Mouse (Mus musculus): ENCODE results near the gene Adprhl2. TPM values are rescaled to one million over a fixed set of nuclear protein-coding genes. Genes with fewer than 3 reads are reported as not detected.

Adprhl2 gene
- total RNA-seq, 2 experiments from 2014 or later: 9.8 to 11.5 TPM

- peak; percentile 87 for DNase-seq
- intact Hi-C loops (cut with DNase I; ENCODE audit: low total_unique reads): loop anchor here (5.0 kb wide), 2 partner anchors 33 to 88 kb away; no protein-coding TSS in a partner anchor
Measured at GRCm38 (mm10) chr4:126309922-126310309, 11.6 kb downstream of the Adprhl2 start.

DNA sequence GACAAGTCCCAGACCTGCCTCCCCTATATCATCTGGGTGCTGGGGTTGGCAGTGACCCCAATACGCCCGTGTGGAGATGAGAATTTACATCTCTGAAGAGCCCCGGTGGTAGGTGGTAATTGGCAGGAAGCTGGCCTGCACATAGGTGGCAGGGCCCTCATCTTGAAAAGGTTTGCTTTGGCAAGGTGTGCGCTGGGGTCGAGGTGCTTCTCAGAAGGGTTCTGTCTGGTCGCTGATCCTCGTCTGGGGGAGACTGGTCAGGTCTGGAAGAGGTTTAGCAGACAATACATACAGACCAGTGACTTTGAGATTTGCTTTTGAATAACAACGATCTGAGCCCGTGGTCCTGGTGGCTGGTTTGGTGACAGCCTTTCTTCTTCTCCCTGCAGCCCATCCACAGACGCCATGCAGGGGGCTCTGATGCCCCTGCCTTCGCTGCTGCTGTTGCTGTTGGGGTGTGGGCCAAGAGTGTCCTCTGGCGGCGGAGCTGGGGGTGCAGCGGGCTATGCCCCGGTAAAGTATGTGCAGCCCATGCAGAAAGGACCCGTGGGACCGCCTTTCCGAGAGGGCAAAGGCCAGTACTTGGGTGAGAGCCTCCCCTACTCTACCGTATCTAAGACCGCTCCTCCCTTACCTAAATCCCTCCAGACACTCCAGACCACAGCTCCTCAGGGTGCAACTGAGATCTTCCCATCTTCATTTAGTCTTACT is 12.1 kb downstream of the Adprhl2 start:
- intact Hi-C loops (cut with DNase I; ENCODE audit: low total_unique reads): no loop called here

DNA sequence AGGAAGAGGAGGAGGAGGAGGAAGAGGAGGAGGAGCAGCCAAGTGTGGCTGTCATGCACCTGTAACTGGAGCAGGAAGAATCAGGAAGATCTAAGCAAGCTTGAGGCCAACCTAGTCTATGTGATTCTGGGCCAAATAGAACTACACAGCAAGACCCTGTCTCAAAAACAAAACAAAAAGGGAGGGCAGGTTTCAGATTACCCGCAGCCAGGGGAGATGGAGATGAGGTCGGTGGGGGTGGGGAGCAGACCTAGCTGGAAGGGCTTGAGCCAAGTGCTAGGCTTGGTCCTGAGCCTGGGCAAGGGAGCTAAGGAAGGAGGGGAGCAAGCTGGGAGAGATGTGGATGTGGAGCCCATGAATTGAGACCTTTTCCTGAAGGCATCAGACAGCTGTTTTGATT is 14.7 kb downstream of the Adprhl2 start:
- no peak for DNase-seq
- intact Hi-C loops (cut with DNase I; ENCODE audit: low total_unique reads): no loop called here

More for the DNA sequence above, 12.1 kb downstream of the Adprhl2 start:
- DNase-seq: peak; percentile 49

DNA sequence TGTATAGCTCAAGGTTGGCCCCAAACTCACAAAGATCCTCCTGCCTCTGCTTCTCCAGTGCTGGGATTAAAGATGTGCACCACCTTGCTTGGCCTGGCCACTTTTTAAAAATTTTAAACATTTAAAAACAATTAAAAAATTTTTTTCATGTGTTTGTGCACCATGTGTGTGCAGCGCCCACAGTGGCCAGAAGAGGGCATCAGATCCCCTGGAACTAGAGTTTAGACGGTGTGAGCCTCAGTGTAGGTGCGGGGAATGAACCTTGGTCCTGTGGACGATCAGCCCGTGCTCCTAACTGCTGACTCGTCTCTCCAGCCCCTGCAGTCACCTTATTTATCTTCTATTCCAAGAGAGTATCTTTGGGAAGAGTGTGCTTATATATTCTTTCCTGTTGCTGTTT is 15.4 kb downstream of the Adprhl2 start:
- intact Hi-C loops (cut with DNase I; ENCODE audit: low total_unique reads): no loop called here

DNA sequence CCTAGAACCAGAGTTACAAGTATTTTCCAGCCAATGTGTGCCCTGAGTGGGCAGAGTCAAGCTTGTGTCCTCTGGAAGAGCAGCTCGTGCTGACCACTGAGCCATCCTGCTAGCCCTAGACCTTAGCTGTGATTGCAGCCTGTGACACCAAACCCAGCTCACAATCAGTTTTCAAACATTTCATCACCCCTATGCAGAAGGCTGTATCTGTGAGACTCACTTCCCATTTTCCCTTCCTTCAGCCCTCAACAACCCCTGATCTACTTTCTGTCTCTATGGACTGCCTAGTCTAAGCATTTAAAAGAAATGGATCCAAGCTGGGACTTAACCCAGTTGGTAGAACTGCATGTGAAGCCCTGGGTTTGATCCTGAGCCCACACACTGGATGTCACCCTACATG is 16.1 kb downstream of the Adprhl2 start:
- intact Hi-C loops (cut with DNase I; ENCODE audit: low total_unique reads): no loop called here
- no peak for DNase-seq

More for the DNA sequence above, 15.4 kb downstream of the Adprhl2 start:
- DNase-seq: no peak

- intact Hi-C loops (cut with DNase I; ENCODE audit: low total_unique reads): no loop called here
- no peak for DNase-seq
Measured at GRCm38 (mm10) chr4:126303877-126304276, 17.6 kb downstream of the Adprhl2 start.

- DNase-seq: no peak
- intact Hi-C loops (cut with DNase I; ENCODE audit: low total_unique reads): no loop called here
Measured at GRCm38 (mm10) chr4:126301584-126302309, 19.8 kb downstream of the Adprhl2 start.

DNA sequence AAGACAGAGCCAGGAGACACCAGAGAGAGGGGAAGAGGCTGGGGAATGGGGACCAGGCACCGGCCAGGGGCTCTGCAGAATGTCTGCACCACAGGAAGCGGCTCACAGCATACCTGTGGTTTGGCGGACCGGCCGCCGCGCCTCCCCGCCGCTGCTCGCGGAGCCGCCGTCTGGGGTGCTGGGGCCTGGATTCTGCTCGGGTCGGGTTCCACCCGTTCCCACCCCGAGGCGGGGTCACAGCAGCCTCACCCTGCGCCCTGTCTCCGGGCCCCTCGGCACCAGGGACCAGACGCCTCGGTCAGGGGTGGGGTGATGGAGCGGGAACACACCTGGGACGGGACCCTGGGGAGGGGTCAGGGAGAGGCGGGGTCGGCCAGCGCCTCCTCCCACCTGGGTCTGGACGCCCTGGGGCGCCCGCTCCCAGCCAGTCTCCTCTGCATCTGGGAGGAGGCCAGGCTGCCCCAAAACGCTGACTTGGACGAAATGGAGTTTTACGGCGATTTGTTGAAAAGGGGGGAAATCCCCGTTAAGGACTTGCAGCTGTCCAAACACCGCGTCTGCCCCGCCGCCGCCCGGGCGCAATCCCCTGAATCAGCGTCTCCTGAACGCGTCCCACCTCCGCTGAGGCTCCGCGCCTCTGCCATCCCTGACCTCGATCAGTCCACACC is 20.5 kb downstream of the Adprhl2 start:
- intact Hi-C loops (cut with DNase I; ENCODE audit: low total_unique reads): no loop called here
- no peak for DNase-seq

DNA sequence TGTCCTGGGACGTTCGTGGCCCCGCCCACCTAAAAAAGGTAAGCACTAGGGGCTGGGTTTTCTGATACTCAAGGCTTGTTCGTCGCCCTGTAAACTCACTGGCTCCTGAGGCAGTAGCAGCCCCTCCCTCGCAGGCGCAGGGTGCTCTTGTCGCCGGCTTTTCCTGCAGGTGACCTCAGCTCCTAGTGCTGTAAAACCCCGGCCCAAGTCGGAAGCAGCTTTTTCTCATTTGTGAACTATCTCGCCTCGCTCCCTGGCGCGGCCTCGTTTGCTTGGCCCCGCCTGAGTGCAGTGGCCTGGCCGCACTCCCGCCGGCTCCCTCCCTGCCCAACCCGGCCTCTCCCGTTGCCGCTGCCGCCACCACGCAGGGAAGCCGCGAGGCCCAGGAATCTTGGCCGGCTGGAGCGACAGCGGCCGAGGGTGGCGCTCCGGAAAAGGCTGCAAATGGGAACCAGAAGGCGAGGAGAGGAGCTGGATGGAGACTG is 24.8 kb downstream of the Adprhl2 start:
- intact Hi-C loops (cut with DNase I; ENCODE audit: low total_unique reads): no loop called here
- DNase-seq: peak; percentile 88

DNA sequence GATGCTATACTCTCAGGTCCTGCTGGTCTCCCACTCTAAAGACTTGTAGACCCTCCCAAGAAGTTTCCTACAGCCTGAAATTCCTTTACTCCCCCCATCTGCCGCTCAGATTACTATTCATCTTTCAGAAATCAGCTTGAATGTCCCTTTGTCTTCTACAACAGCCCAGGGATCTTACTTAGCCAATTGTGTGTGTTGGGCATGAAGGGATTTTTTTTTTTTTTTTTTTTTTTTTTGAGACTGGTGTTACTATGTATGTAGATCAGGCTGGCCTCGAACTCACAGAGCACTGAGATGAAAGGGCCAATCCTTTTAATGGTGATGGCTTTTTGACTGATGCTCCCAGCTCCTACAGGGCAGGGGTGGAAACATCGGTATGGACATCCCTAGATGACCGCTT is 25.6 kb downstream of the Adprhl2 start:
- intact Hi-C loops (cut with DNase I; ENCODE audit: low total_unique reads): no loop called here
- DNase-seq: no peak

GRCm38 (mm10) chr4:126295152-126295551 is 26.4 kb downstream of the Adprhl2 start:
- DNase-seq: no peak
- intact Hi-C loops (cut with DNase I; ENCODE audit: low total_unique reads): no loop called here

GRCm38 (mm10) chr4:126291196-126291595 is 30.3 kb downstream of the Adprhl2 start:
- intact Hi-C loops (cut with DNase I; ENCODE audit: low total_unique reads): no loop called here

GRCm38 (mm10) chr4:126290314-126290713 is 31.2 kb downstream of the Adprhl2 start:
- intact Hi-C loops (cut with DNase I; ENCODE audit: low total_unique reads): no loop called here
- DNase-seq: no peak

More at GRCm38 (mm10) chr4:126291196-126291595, 30.3 kb downstream of the Adprhl2 start:
- no peak for DNase-seq

DNA sequence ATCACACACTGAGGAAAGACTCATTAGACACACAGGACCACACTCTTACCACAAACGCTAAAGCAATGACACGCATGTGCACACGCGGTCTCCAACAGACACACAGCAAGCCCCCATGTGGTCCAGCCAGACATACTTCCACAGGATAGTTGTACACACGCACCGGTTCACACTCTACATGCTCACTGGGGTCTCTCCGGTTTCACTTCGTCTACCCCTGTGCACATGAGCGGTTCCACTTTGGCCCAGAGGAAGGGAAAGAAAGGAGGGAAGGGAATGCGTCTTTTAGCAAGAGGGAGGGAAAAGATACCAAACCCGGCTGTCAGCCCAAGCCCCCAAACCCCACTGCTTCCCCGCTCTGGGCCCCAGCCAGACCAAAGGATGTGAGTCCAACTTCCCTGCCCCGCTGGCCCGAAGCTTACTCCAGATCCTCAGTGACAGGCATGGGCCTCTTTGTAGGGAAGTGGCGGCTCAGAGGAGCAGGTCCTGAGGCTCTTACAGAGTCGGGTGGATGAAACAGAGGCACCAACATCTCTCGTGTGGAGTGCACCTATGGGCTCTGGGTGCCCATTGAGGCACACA is 33.3 kb downstream of the Adprhl2 start:
- intact Hi-C loops (cut with DNase I; ENCODE audit: low total_unique reads): no loop called here

GRCm38 (mm10) chr4:126287302-126287995 is 34.1 kb downstream of the Adprhl2 start:
- intact Hi-C loops (cut with DNase I; ENCODE audit: low total_unique reads): no loop called here
- DNase-seq: no peak

More for the DNA sequence above, 33.3 kb downstream of the Adprhl2 start:
- DNase-seq: no peak

DNA sequence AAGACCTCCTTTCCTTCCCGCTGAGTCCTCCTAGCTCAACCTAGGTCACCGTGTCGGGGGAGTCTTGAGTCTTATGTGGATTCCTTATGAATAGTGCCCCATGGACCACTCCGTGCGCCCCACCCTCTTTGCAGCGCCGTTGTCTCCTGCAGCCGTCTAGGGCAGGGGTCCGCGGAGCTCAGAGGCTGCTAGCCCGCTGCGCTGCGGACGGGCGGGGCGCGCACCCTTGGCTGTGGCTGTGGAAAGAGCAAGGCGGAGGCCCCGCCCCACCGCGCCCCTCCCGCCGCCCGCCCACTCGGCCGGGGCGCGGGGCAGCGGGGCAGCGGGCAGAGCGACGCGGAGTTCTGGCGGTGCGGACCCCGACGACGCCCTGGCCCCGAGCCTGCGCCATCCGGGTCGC is 35.0 kb downstream of the Adprhl2 start, which contains the start of gene Col8a2:
Gene Col8a2, plus strand, starts transcription at position 302 of the 400 bp plus-strand sequence.
- intact Hi-C loops (cut with DNase I; ENCODE audit: low total_unique reads): no loop called here
- no peak for DNase-seq

- no peak for DNase-seq
- intact Hi-C loops (cut with DNase I; ENCODE audit: low total_unique reads): no loop called here
Measured at GRCm38 (mm10) chr4:126283582-126283981, 37.9 kb downstream of the Adprhl2 start.

GRCm38 (mm10) chr4:126281706-126282105 is 39.8 kb downstream of the Adprhl2 start:
- intact Hi-C loops (cut with DNase I; ENCODE audit: low total_unique reads): no loop called here
- no peak for DNase-seq

- DNase-seq: no peak
- intact Hi-C loops (cut with DNase I; ENCODE audit: low total_unique reads): loop anchor here (5.0 kb wide), 1 partner anchor 33 kb away; no protein-coding TSS in a partner anchor
Measured at GRCm38 (mm10) chr4:126278961-126279360, 42.5 kb downstream of the Adprhl2 start.
